Mouse (Mus musculus) lung, adult 18-20 months (tissue): ENCODE measurements around the gene Arsb.

Experiments used
- DNase-seq, 2 experiments: peaks; one replicate each; pipeline ENCODE4 v3.0.0; 2022; ENCODE audit warnings: mixed read lengths in 2 of 2

The Arsb gene

DNA sequence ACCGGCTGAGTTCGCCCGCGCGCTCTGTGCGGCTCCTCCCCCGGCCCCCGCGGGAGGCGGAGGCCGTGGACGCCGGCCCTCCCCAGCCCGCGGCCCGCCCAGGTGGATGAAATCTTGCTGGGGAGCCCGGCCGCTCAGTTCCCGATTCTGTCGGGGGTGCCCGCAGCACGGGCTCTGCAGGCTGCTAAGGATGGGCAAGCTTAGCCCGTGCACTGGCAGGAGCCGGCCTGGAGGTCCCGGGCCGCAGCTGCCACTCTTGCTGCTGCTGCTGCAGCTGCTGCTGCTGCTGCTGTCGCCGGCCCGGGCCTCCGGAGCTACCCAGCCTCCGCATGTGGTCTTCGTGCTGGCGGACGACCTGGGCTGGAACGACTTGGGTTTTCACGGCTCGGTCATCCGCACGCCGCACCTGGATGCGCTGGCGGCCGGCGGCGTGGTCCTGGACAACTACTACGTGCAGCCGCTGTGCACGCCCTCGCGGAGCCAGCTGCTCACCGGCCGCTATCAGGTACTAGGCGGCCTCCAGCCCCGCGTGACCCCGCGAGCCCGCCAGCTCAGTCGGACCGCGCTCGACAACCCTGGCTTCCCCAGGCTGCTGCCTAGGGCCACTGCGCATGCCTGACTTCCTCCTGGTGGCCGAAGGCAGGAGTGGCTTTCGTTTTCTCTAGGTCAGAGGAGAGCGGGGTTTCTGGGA is at the start of gene Arsb:
TSS of gene Arsb (plus strand) at position 43 of the 691 bp plus-strand sequence.
- DNase-seq, result peak; percentile 86 to 91

DNA sequence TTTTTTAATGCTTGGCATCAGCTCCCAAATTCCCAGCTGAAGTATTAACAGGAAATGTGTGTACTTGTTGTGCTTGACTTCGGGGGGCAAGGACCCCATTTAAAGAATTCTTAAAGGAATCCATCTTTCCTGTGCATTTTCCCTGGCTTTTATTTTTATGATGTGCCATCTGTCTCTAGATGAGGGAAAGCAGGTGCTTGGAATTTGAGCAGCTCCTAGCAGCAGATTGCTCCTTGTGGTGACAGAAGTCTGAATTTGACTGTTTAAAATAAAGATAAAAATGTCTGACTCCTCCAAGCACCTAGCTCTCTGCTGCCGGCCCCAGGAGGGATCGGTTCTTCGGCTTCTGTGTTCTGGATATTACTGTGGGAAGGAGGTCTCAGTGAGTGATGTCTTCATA is 49.5 kb upstream of the Arsb start:
- no peak for DNase-seq

DNA sequence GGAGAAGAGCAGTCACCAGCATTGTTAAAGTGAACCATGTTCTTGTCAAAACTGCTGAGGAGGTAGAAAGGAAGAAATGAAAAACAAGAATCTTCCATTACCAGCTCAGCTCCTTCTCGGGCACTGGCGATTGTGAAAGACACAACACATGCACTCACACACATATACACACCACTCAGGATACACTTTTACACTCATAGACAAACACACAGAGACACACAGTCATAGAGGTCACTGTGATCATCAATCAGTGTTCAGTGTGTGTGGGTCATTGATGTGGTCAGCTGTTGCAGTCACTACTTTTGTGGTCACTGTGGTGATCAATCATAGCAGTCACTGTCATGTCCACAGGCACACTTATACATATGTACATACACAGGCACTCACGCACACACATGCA is 48.0 kb upstream of the Arsb start:
- no peak for DNase-seq

DNA sequence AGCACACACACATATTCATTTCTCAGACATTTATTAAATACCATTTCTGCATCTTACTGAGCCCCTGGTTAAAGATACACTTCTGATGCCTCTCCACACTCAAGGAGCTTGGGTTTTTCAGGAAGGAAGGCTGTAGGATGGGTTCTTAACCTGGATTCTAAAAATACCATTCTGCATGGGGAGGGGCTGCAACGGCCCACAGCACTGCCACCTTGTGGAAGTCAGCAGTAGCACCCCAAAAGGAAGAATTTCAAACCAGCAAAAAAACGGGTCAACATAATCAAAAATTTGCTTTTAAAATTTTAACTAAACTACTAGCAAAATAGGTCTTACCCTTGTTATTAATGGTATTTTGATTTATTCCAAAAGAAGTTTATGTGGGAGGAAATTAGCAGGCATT is 47.2 kb upstream of the Arsb start:
- DNase-seq, result no peak

DNA sequence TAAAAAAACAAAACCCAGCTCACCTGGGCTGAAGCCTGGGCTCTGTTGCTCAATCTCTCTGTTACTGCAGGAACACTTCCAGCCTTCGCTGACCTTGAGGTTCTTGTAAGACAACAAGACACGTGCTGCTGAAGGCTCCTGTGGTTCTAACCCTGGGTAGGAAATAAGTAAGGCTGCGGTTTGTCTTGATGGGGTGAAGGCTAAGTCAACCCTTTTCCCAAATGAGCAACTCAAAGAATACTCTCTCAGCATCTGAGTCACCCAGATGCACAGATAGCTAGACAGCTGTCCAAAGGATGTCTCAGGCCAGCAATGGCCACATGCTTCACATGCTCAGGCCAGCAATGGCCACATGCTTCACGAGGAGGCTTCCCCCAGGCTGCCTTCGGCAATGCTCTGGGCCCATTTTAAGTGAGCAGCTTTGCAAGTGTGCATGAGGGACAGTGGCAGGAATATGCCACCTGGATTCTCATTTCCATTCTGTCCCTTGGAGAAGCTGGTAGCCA is 36.2 kb upstream of the Arsb start:
- no peak for DNase-seq

DNA sequence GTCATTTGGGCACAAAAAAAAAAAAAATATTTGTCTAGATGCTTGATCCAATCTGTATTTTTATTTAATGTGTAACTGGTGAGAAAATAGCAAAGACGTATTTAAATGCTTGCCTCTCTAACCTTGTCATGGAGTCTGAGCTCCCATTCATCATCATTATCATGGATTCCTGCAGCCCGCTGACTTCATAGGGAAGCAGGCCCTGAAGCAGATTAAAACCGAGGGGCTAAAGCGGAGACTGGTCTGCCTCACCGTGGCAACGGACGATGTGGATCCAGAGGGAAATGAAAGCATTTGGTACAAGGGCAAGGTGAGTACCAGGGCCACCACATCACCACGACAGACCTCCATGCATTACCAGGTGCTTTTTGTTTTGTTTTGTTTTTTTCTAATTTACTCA is 27.3 kb upstream of the Arsb start:
- DNase-seq, result no peak

DNA sequence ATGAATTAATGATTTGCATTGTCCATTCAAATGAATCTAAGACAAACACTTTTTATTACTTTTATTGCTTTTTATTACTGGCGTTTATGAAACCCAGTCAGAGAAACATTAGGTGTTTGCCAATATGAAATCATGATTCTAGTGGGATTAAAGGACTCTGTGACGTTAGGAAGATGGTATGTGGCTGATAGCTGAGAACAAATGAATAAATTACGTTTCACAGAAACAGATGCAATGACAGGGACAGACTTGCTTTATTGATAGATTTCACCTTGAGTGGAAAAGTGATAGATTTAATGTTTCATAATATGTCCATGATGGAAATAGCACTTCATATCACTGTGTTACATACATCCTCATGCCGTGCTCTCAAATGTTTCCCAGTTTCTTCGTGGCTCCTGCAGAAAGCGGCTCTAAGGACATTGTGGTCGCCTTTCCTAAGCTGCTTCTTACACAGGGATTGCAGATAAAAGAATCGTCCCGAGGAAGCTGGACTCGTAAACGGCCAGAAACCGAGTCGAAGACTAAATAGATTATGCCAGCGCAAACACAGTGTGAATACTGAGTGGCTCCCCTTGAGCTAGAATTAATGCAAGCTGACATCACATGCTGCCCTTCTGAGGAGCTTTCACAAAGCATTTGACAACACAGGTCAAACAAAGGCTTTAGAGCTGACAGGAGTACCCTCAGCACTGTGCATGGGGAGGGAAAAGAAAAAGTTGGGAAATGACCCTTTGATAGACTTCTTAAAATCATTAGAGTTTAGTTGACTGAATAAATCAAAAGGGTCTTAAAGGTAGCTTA is 18.6 kb upstream of the Arsb start:
- no peak for DNase-seq

DNA sequence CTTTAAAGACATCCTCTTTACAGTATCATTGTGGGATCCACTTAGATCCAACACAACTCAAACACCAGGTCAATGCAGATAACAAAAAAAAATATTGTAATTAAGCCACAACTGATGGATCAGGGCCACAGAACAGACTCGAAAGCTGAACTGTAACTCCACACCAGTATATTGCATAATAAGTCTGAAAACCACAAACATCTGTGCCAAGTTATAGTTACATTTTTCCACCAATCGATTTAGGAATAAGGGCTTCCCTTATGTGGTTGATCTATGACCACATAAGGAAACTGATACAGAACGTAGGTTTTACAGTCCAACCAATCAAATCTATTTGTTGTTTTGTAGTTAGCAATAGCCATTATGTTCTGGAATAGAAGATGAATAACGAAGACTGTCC is 16.3 kb upstream of the Arsb start:
- DNase-seq, result no peak

DNA sequence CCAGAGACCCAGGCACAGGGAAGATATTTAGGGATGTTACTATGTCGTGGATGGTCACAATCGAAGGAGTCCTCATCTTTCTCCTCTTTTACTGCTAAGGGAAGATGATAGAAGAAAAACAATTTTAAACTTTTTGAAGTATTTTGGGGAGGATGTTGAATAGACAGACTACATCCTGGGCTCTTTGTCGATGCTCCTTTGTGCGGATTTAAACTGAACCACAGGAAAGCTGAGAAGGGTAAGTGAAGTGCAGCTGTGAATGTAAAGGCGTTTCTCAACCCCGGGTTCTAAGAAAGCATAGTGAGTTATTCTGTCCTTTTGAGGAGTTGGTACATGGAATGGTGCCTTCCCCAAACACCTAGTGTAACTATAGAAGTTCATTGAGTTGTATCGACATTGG is 14.8 kb upstream of the Arsb start:
- DNase-seq, result no peak

DNA sequence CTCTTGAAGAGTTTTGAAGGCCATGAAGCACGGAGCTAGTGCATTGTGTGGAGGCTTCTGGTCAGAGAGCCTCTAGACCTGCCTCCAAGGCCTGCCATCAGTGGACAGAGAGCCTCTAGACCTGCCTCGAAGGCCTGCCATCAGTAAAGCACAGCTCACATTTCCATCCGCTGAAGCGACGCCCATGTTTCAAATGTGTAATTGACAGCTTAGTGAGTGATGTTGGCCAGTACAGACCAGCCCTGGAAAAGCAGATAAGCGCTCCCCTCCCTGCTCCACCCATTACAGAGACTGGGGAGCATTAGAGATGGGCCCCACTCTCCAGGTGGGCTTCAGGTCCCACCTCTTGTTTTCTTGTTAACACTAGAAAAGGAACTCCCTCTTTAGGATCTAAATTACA is 13.9 kb upstream of the Arsb start:
- DNase-seq, result no peak

DNA sequence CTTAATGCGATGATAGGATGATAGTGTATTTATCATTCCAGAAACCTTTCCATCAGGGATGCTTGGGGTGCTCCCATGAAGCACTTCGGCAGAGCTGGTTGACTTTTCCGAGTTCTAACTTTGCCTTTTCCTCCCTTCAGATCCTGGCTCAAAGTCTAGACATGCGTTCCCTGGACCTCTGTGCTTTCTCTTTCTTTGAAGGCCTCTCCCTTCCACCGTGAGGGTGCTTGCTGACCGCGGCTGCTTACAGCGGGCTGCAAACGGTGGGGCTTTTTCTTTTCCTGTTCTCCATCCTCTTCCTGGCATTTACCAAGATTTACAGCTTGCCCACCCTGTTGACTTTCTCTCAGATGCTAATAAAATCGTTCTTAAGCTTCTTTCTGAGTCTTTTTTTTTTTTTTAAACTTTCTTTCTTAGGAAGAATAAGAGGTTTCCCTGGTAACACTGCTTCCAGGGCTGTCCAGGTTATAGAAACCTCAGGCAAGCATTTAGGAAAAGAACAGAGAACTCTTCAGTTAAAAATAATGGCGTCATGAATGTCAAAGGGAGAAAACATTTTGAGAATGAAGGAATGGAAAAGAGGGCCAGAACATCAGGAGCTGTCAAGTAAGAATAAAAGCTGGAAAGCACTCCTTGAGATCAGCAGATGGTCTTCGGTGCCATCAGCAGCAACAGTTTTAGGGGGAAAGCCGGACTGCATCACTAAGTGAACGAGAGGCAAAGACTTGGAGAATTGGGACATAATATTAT is 13.1 kb upstream of the Arsb start:
- DNase-seq, result no peak

DNA sequence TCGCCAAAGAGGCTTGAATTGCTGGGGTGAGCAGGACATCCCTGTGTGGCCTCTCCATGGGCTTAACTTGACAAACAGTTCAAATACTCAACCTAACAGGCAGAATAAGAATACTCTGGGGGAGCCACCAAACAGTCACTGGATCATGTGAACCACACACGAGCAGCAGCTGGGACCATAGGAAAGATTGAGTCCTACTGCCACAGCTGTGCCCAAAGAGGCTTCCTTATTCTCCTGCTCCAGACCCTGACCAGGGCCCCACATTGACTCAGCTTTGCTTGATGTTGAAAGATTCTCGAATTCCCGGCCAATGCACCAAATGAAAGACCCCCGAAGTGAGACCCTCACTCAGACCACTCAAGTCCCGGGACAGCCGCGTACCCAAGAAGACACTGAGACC is 9.6 kb upstream of the Arsb start:
- DNase-seq, result no peak

DNA sequence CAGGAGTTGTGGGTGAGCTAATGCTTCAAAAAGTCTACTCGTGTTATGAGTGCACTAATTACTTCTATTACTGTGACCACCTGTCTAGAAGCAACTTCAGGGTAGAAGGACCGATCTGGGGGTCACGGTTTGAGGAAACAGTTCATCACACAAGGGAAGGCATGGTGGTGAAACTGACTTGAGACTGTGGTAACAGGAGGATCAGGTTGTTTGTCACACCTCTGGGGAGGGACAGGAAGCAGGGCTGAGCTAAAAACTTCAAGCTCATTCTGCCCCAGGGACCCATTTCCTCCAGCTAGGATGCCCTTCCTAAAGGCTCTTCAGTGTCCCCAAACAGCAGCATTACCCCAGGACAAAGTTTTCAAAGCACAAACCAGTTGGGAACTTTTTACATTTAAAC is 8.6 kb upstream of the Arsb start:
- DNase-seq, result no peak

DNA sequence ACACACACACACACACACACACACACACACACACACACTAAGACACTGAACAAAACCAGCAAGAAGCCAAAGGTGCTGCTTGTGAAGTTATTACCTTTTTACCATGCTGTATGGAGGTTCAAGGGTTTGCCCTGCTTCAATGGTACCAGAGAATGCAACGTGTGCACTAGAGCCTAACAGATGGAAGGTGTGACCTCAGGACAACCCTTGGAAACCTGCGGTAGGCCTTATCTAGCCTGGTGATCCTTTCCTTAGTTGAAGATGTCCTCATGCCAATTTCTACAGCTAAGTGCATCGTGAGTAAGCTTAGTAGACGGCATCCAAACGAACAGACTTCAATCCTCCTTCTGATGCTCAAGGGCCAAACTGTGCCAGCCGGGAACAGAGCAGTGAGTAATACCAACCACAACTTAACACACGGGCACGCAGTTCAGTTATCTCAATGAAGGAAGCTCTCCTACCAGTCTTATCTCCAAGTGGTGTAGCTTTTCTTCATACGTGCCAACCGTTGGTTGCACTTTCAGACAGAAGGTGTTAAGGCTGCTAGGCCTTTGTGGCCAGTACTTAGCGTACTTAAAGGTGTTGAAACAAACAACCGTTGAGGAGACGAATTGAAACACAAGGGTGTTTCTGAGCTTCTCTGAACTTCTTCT is 7.0 kb upstream of the Arsb start:
- DNase-seq, result no peak

DNA sequence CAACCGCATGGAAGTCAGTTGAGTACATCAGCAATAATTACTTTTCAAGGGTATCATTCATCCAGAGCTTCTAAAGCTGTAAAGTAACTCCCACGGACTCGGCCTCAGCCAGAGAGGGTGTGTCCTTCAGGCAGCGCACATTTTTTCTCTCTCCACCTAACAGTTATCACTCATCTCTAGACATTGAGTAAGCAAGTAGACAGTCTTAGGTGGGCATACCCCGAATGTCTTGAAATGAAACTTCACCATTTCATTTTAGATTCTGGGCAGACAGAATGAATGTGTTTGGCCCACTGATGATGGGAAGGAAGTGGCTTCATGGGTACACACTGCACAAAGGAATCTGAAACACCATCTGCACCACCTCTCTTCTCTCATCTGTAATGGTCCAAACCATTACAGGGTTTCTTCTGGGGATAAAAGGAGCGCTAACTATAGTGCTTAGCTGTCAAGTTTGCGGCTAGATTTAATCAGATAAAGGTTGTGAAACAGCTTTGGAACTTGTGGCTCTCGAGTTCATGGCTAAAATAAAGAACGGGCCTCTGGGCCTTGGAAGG is 321 bp upstream of the Arsb start:
- no peak for DNase-seq

DNA sequence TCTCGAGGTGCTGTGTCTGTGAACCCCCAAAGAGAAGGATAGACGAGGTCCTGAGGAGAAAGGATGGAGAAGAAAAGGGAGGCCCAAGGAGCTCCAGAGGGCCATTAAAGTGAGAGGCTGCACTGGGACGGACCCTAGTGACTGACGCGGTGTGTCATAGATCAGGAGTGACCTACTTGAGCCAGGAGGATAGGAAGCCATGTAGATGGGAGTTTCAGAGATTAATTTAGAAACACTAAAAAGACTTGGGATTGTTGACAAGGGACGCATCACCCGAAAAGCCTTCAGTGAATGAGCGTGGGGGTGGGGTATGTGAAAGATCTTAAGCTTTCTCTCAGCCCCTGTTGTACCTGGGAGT is 828 bp downstream of the Arsb start:
- DNase-seq, result no peak

DNA sequence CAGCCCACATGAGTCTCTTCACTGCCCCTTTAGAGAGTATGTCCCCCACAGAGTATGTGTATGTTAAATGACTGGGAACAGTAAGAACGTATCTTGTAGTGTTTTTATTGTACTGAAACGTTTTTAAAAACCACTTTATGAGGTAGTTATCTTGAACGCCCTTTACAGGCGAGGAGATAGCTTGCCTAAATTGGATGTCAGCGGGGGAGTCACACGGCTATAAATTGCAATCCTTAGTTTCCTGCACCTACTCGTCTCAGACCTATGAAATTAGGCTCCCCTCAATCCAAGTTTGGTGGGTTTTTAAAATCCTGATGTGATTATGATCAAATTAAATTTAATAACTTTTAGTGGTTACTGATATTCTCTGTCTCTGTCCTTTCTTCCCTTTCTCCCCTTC is 1.4 kb downstream of the Arsb start:
- no peak for DNase-seq

DNA sequence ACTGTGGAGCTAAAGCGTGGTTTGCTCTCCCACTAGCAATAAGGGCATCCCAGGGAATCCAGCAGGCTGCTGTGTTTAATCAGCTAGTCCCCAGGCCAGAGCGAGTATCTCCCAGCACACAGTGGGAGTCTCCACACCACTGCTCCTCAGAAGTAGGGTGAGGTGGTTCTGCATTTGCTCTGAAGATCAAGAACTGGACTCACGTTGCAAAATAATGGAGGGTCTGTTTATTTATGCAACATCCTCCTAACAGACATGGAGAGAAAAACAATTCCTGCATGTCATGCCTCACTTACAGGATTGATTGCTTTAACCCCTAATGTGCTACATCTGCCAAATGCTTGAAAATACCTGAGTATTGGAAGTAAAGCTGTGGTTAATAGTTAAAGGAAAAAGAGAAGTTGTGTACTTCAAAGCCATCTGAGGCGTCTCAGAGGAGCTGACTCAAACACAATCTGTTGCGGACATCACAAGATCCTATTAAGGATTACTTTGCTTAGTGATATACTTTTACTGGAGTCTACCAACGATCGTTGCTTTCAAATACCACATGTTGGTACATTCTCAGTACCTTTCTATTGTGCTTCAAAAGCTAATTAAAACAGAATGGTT is 2.4 kb downstream of the Arsb start:
- DNase-seq, result no peak

DNA sequence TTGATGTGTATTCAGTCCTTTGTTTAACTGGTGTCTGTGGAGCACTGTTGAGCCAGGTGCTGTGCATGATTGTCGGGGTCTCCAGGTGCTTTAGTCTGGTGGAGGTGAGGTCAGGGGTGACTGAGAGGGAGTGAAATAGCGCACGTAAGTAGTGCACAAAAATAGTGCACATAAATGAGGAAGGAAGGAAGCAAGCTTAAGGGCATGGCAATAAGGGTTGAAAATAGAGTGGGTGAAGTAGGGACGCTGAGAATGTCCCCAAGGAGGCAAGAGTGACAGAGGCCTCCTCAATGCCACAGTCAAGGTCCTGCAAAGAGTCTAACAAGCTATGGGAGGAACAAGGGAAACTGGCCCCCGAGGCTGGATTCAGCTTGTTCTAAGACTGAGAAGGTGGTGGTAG is 11.4 kb downstream of the Arsb start:
- no peak for DNase-seq

DNA sequence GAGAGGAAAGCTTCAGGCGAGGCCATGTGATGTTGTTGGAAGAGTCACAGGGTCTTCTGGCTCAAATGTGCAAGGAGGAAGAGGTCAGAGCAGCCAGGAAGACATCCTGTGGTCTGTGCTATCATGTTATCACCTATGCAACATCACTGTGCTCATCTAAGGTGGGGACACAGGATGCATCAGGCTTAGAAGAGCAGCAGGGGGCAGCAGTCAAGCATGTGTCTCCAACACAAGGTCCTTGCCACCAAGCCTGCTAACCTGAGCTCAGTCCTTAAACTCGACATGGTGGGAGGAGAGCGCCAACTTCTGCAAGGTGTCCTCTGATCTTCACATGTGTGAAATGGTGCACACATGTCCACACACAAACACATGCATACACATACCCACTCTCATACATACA is 13.9 kb downstream of the Arsb start:
- peak in 1 of 2 experiments; percentile 9 for DNase-seq

DNA sequence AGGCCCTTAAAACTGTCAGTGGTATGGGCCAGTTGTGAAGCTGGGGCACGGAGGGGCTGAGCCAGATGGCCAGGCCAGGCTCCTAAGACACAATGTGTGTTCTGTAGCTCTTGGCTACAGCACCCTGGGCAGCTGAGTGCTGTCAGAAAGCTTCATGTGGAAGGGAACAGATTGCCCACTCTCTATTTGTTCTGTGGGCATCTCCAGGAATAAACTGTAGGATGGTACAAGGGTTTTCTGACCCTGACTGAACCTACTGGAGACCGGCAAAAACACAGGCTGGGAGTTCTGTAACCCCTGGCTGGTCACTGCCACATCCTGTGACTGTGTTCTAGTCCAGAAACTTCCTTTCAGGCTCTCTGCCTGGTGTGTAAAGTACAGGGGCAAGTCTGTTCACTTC is 14.6 kb downstream of the Arsb start:
- no peak for DNase-seq

DNA sequence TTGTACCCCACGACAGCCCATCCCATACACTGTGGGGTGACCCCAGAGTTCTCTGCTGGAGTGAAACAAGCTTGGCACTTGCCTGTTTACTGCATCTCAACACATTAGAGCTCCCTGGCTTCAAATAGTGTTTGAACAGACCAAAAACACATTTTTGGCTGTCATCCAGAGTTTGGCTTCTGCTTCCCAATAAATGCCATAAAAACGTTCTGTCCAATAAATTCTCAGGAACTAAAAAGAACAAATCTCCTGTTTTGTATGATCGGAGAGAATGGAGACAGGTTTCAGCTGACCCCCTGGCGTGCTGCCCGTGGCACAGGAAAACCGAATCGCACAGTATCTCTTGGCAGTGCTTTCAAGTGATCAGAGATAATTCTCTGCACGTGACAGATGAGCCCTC is 16.2 kb downstream of the Arsb start:
- DNase-seq, result no peak
